Mouse (Mus musculus) left cerebral cortex, postnatal 14 days (tissue): ENCODE data around the gene Prdx6. TPM values are rescaled to one million over a fixed set of nuclear protein-coding genes. Genes with fewer than 3 reads are reported as not detected.
A peak's percentile ranks its signal among the peaks of the same experiment; 100 is the strongest.

Experiments used
- DNase-seq, 2 experiments: peaks; one replicate each; pipeline ENCODE4 v3.0.0; 2021 to 2022; ENCODE audit warnings: low spot score in 2 of 2, mixed read lengths in 1 of 2
- intact Hi-C: fragments of 180-260 bp; cut with DNase I; formaldehyde crosslinking; loops from one replicate; pipeline ENCODE4 v1.15.1; 2025
- long read RNA-seq, 2 experiments: library from polyadenylated mRNA; stranded (forward); transcript quantifications; one replicate each; pipeline ENCODE4 v2.0.0; 2021
- total RNA-seq, 2 experiments: library from RNA; stranded (reverse); gene quantifications; 2 replicates each; pipeline ENCODE4 v1.2.3; 2021

Prdx6 gene
- 100 to 1,000 TPM; 277 to 282 TPM for total RNA-seq
- long read RNA-seq, experiment 1, transcript Prdx6-202 (5 exons, 2,387 nt) = major isoform, 510 of 570 reads
- long read RNA-seq, experiment 1, transcript Prdx6-201 (6 exons, 959 nt) = minor isoform, 10 of 570 reads
- long read RNA-seq, experiment 1, transcript Prdx6-208 (4 exons, 1,294 nt) = minor isoform, 21 of 570 reads
- long read RNA-seq, experiment 1, partial matches to known transcripts = 10 of 570 reads
- long read RNA-seq, experiment 1, other reads (novel, unspliced or antisense) = 15 of 570 reads
- long read RNA-seq, experiment 2, transcript Prdx6-202 (5 exons, 2,387 nt) = major isoform, 369 of 416 reads
- long read RNA-seq, experiment 2, transcript Prdx6-208 (4 exons, 1,294 nt) = minor isoform, 21 of 416 reads
- long read RNA-seq, experiment 2, partial matches to known transcripts = 10 of 416 reads
- long read RNA-seq, experiment 2, other reads (novel, unspliced or antisense) = 13 of 416 reads

DNA sequence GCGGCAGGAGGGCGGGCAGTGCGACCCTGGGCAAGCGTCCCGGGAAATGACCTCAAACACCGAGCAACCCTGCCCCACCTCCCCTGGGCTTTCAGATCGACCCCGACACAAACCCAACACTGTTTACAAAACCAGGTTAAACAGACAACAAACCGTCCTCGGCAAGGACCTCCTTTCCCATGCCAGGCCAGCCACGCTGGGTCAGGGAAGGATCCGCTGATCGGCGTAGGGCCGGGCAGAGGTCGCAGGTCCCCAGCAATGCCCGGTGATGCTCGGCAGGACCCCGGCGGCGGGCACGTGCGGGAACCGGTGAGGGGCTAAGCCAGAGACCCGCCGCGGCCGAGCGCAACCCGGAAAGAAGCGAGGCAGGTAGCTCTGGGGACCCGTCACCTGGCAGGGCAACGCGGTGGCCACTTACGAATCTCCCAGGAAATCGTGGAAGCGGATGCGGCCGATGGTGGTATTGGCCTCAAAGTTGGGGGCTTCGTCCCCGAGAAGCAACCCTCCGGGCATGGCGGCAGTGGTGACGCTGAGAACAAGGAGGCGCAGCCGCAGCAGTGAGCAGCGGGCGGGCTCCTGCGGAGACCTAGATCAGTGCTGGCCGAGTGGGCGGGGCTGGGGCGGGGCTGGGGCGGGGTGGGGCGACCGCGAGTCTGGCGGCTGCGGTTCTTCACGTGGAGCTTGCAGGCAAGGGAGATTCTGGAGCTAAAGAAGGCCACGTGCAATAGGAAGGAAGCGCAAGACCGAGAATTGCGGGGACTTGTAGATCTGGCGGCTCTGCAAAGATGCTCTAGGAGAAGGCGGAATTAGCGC lies at the start of gene Prdx6:
Prdx6 (minus strand) TSS at position 616 of the 813 bp plus-strand sequence.
- intact Hi-C loops = no loop called here
- DNase-seq = peak; percentile 79 to 81

DNA sequence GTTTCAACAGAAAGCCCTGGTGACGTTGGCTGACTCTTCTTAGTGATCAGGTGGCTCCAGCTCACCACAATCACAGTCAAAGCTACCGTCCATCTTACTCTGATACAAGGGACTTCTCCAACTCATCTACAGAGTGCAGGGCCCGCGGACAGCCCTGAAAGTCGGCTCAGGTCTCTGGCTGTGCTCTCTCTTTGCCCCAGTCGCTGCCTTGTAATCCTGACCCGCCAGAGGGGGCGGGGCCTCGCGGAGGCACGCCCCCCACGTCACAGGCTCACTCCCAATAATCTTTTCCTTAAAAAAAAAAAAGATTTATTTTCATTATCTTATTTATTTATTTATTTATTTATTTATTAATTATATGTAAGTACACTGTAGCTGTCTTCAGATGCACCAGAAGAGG lies 37.2 kb upstream of the Prdx6 start:
- DNase-seq = no peak
- intact Hi-C loops = loop anchor here (10.0 kb wide), 1 partner anchor 397 kb away; no protein-coding TSS in a partner anchor

DNA sequence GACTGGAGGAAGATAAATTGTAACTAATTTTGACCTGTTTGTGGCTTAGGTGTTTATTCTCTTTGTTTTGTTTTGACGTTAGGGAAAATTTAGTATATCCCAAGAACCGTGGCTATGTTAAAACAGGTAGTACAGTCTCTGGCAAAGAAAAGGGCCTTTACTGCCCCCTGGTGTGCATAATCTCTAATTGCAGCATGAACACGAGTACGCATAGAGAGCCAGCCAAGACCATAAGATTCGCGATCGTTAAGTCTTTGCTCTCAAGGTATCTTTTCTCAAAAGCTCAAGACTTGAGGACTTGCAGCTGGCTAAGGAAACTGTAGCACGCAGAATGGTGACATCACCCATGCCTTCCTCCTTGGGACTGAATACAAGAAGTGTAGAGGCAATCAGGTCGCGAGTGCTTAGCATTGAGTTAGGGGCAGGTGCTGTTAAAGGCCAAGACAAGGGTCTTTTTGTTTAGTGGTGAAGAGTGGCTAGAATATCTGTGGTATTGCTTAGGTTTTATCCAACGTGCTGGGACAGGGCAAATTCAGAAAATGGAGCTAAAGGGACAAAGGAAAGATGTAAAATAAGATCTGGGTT lies 35.8 kb upstream of the Prdx6 start:
- intact Hi-C loops = loop anchor here (10.0 kb wide), 1 partner anchor 398 kb away; no protein-coding TSS in a partner anchor
- peak; percentile 83 for DNase-seq

DNA sequence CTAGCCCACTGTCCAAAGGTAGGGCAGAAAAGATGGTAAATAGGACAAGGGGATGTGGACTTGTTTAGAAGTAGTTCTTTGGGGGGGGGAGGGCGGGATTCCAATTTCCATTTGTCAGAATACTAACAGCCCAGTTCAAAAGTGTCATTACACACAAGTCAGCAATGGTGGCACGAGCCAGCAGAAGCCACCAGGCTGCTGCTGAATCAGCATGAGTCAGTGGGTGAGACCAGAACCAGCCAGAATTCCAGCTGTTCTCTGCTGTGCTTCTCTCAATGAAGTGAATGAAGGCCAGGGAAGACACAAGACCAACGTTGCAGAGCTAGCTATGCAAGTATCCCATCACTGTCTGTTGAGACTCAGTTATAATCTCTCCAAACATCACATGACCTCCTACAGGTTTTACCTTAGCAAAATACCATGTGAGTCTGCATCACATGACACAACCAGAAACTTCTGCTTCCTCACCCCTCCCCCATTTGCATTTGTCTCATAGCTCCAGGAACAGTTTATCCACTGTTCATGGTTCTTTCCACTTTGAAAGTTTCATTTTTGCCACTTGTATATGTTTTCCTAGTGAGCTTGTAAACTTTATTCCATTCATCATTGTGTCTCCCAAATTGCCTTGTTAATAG lies 30.2 kb upstream of the Prdx6 start:
- DNase-seq = no peak
- intact Hi-C loops = loop anchor here (10.0 kb wide), 1 partner anchor 404 kb away; no protein-coding TSS in a partner anchor

DNA sequence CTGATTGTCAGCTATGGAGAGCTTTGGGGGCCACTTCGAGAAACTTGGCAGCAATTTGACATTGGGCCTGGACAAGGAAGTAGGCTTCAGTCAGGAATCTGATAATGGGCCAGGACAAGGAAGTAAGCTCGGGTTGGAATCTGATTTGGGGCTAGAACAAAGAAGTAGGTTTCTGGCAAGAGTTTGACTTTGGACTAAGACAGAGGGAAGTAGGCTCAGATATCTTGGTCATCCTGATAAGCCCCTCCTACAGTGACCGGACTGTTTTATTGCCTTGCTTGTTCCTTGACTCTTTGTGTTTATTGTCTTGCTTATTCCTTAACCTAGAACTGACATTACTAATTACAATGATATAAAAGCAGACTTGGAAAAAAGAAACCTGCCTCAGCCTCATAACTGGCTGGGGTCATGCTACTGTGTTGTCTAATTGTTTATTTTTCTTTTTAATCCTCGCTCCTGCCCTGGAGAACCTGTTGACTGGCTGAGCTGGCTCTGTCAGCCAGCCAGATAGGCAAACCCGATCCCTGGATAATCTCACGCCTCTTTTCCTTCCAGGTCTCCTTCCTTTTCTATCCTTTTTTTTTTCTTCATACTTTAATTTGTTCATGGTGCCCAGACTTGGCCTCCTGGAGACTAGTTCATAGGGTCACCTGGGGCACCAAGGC lies 28.4 kb upstream of the Prdx6 start:
- no peak for DNase-seq

DNA sequence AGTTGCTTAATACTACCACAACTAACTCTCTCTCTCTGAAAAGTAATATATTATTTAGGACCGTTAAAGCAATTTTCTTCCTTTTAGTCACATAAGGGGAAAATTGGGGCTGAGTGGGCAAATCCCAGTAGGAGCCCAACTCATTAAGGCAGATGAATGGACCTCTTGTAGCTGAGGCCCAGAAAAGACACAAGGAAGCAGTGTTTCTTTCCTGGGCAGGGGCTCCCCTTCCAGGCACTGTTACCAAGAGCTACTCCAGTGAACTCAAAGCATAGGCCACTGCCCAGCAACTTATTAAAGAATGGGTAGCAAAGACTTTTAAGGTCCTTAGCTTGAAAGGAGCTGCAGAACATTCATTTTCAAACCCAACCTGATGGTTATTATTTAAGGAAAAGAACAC lies 22.5 kb upstream of the Prdx6 start:
- intact Hi-C loops = no loop called here
- DNase-seq = peak; percentile 43 to 62

More for the DNA sequence above, 28.4 kb upstream of the Prdx6 start:
- intact Hi-C loops = no loop called here

DNA sequence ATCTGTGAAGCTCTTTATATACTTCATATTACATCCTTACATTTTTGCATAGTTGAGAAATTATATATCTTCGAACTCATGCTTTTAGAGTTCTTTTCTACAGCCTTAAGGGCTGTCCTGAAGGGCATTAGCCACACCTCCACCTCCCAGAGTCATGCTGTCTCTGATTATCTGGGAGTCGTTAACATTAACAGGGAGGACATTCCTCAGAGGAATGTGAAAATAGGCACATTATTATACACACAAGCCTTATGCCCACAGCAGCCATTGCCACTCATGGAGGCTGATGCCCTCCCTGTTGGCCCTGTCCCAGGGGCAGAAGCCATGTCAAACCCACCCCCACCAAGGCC lies 20.4 kb upstream of the Prdx6 start:
- DNase-seq = no peak
- intact Hi-C loops = no loop called here

DNA sequence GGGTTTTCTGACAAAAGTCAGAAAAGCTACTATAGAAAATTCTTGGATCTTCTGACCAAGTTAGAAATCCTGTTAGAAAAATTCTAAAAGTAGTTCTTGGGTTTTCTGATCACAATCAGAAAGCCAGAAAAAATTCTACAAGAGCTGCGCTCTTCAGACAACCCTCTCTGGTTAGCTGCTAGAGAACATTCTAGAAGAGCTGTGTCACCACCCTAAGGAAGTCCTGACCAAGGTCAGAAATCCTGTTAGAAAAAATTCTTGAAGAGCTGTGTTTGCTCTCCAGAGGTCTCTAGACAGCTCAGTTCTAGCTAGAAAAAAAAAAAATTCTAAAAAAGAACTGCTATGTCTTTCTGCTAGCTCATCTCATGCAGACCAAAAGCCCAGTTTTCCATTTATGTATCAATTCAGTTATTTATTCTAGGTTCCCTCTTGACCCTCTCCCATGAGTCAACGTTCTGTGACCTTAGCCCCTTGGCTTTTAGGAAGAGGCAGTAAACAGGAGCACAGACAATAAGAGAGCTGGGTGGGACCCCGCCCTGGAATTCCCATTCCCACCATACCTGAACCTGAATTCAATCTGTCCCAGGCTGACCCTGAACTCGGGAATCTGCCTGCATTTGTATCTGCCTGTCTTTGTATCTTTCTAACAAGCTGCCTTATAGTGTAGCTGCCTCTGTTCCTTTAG lies 19.9 kb upstream of the Prdx6 start:
- intact Hi-C loops = no loop called here
- DNase-seq = no peak

DNA sequence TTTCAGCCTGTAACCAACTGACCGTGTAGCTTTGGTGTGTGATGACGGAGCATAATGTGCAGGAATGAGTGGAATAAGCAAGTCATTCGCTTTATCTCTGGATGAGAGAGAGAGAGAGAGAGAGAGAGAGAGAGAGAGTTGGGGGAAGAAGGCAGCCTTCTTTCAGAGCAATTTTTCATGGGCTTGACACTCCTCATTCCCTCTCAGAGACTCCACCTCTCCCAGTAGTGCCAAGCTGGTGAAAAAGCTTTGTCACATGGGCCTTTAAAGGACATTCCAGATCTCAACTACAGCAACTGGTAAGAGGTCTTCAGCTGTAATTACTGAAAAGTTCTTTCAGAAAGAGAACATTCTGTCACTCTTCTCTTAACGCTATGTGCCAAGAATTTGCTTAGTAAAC lies 18.3 kb upstream of the Prdx6 start:
- intact Hi-C loops = no loop called here
- DNase-seq = peak in 1 of 2 experiments; percentile 51

DNA sequence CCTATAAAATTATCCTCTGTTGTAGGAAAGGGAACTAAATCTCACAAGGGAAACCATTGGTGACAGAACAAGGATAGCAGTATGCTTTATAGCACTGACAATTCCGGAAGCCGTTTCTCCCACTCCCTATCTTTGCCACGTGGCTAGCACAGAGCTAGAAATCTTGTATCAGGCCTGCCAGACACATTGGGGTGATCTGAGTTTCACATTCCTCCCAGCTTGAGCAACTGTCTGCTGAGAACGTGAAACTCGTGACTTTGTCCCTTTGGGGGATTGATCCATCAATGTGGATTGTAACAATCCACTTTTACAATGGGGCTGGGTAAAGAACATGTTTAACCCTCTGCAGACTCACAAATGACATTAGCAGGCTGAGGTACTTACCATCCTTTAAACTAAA lies 17.9 kb upstream of the Prdx6 start:
- DNase-seq = no peak
- intact Hi-C loops = no loop called here

DNA sequence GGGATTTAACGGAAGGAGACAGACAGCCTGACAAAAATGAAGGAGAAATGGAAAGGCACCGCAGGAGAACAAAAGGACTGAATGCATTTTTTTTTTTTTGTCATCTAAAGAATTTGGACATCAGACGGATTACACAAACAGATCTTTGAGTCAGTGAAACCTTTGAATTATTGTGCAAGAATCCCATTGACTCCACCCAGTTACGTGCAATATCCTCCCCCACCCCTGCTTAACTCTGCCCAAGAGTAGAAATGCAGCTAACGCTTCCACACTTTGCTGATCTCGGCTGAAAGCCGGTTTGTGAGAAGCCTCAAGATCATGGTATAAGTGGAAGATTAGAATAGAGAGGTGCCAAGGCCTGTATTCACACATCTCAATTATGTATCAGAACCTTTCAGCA lies 17.1 kb upstream of the Prdx6 start:
- intact Hi-C loops = no loop called here
- no peak for DNase-seq

DNA sequence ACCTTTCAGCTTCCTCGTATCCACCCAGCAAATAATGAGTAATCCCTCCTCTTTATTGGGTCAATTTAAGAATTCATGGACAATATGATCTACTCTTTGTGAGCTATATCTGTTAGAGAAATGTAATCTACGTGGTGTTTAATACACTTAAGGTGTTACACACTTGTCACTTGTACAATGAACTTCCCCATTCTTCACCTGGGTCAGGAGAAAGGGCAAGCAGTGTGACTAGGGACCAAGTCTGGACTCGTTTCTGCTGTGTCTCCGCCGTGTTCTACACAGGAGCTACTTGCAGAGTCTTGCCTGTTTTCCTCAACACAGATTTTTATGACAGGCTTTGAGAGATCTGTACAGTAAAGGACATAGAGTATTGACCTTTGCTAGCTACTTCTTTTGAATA lies 13.9 kb upstream of the Prdx6 start:
- DNase-seq = no peak
- intact Hi-C loops = no loop called here

DNA sequence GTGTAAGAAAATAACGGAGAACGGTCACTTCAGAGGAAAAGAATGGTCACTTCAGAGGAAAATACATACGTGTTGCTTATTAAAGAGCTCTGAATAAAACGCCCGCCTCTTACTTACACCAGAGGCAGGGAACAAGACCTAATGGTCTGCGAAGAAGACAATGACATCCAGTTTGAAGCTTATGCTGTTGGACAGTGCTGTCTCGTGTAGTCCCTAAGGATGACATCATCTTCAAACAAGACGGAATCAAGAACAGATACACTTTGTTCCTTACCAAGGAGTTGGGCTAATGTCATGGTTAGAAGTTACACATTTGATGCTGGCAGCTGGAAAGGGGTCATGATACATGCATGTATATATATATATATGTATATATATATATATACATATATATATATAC lies 12.6 kb upstream of the Prdx6 start:
- intact Hi-C loops = no loop called here
- no peak for DNase-seq

DNA sequence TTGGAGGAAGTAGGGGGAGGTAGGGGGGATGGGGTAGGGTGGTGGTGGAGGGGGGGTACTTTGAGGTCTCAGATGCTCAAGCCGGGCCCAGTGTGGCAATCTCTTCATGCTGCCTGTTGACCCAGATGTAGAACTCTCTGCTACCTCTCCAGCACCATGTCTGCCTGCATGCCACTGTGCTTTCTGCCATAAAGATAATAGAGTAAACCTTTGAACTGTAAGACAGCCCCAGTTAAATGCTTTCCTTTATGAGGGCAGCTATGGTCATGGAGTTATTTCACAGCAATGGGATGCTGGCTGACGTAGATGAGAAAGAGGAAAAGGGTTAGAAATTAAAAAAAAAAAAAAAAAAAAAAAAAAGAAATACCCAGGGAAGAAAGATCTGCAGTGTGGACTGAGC lies 11.5 kb upstream of the Prdx6 start:
- DNase-seq = no peak
- intact Hi-C loops = no loop called here

DNA sequence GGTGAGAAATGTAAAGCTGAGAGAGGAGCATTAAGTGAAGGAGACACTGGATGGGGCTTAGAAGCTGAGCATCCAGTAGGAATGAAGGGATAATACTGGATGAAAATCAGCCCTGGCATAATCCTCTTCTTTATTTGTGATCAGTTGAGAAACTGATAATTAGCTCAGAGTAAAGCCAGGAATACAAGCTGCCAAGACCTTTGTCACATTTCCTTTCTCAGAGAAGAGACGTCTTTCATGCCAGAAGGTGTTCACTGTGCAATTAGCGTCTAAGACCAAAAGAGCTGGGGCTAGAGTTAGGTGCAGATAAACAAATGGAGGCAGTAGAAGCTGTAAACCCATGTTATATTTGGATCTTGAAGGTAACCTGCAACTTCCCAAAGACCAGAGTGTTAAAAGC lies 9.7 kb upstream of the Prdx6 start:
- no peak for DNase-seq
- intact Hi-C loops = no loop called here

DNA sequence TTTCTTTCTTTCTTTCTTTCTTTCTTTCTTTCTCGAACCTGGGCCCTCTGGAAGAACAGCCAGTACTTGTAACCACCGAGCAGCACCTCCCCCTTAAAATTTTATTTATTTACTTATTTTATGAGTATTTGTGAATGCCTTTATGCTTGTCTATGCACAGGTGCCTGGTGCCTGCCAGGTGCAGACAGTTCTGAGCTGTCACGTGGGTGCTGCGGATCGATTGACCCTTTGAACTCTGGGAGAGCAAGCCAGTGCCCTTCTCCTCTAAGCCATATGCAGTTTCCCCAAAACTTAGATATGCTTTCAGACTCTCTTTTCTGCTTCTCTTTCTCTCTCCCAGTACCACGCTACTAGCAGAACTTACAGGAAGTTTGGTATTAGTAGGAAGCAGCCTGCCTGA lies 8.1 kb upstream of the Prdx6 start:
- no peak for DNase-seq
- intact Hi-C loops = no loop called here

DNA sequence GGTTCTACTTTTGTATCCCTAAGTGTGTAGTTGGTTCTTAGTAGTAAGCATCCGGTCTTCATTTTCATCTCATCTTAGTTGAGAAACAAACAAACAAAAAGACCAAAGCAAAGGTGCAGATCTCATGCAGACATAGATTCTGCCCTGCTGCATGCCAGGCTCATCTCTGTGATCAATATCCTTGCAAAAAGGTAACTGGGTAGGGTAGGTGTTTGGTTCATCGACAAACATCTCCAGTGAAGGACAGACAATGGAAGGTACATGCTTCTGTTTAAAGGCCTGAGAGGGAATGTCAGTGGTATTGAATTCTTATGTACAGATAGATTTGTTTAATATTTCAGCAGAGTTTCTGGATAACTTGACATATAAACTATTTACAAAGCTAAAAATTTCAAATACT lies 7.3 kb upstream of the Prdx6 start:
- DNase-seq = no peak
- intact Hi-C loops = no loop called here

DNA sequence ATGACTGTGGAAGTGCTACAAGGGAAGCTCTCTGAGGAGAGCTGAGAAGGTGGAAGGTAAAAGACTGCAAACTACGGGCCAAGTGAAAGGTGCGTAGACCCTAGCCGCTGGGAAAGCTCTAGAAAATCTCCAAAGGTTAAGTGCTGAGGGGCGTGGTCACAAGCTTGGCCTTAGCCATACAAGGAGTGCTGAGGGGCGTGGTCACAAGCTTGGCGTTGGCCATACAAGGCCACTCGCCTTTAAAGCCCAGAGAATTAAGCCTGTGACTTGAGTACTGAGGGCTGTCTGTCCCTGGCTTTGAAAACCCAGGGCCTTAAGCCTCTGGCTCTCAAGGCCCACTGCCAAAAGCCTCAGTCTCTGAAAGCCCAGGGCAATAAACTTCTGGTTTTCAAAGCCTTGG lies 5.9 kb upstream of the Prdx6 start:
- intact Hi-C loops = no loop called here
- DNase-seq = no peak

DNA sequence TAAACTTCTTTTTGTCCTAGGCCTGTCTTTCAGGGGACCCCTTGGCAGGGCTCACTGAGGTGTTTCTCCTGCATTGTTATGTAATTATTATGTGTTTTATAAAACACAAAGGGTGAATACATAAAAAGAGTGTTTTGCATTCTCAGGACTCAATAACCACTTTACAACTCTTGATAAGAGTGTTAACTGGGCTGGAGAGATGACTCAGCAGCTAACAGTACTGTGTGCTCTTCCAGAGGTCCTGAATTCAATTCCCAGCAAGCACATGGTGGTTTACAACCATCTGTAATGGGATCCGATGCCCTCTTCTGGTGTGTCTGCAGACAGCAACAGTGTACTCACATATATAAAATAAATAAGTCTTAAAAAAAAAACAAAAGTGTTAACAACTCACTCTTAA lies 3.3 kb upstream of the Prdx6 start:
- intact Hi-C loops = no loop called here
- DNase-seq = no peak
